Mouse (Mus musculus): ENCODE data around the gene Clp1. TPM values are rescaled to one million over a fixed set of nuclear protein-coding genes. Genes with fewer than 3 reads are reported as not detected.

The Clp1 gene
- 8.7 and 13.1 TPM in 2 replicates for polyA plus RNA-seq (2012; rRNA removed; ENCODE audit: low replicate concordance)

GRCm38 (mm10) chr2:84727172-84727858, at the start of gene Clp1:
Gene Clp1 (minus strand): TSS chr2:84727350.

GRCm38 (mm10) chr2:84775241-84775640, 48.1 kb upstream of the Clp1 start, which contains the start of gene Serping1:
Gene Serping1 (minus strand): TSS chr2:84775444.

GRCm38 (mm10) chr2:84743561-84743960, 16.4 kb upstream of the Clp1 start, which contains the start of gene Gm19426:
Gene Gm19426 (minus strand): TSS chr2:84743655.

GRCm38 (mm10) chr2:84733579-84734300, 6.6 kb upstream of the Clp1 start, which contains the start of gene Ypel4:
Gene Ypel4 (plus strand): TSS chr2:84734058.

GRCm38 (mm10) chr2:84714811-84715561, 12.2 kb downstream of the Clp1 start, which contains the start of gene Zdhhc5:
Gene Zdhhc5 (minus strand): TSS chr2:84715180.

GRCm38 (mm10) chr2:84679016-84679415, 48.1 kb downstream of the Clp1 start, which contains the start of gene Tmx2:
Gene Tmx2 (minus strand): TSS chr2:84679140.

GRCm38 (mm10) chr2:84677968-84678880, 48.9 kb downstream of the Clp1 start, which contains the start of the genes Gm28635 and Med19:
Gene Gm28635 (minus strand): TSS chr2:84678041.
Gene Med19 (plus strand): TSS chr2:84678402.

Other genes starting within 250 kb of the Clp1 start
- 27.4 and 52.9 TPM in 2 replicates for gene Ctnnd1, start 76.6 kb downstream of the Clp1 start, polyA plus RNA-seq (2012; rRNA removed; ENCODE audit: low replicate concordance)
- gene Btbd18, start 68.3 kb downstream of the Clp1 start, polyA plus RNA-seq (2012; rRNA removed; ENCODE audit: low replicate concordance): not detected in 2 replicates
- gene Selenoh, start 56.6 kb downstream of the Clp1 start, polyA plus RNA-seq (2012; rRNA removed; ENCODE audit: low replicate concordance): 29.8 and 68.7 TPM in 2 replicates
- not detected in 2 replicates for gene Gm28635, start 49.3 kb downstream of the Clp1 start, polyA plus RNA-seq (2012; rRNA removed; ENCODE audit: low replicate concordance)
- gene Med19, start 48.9 kb downstream of the Clp1 start, polyA plus RNA-seq (2012; rRNA removed; ENCODE audit: low replicate concordance): 8.2 and 8.9 TPM in 2 replicates
- gene Tmx2, start 48.2 kb downstream of the Clp1 start, polyA plus RNA-seq (2012; rRNA removed; ENCODE audit: low replicate concordance): 50.7 and 78.8 TPM in 2 replicates
- gene Zdhhc5, start 12.2 kb downstream of the Clp1 start, polyA plus RNA-seq (2012; rRNA removed; ENCODE audit: low replicate concordance): 40.8 and 51.4 TPM in 2 replicates
- 9.9 and 12.8 TPM in 2 replicates for gene Ypel4, start 6.7 kb upstream of the Clp1 start, polyA plus RNA-seq (2012; rRNA removed; ENCODE audit: low replicate concordance)
- gene Gm19426, start 16.3 kb upstream of the Clp1 start, polyA plus RNA-seq (2012; rRNA removed; ENCODE audit: low replicate concordance): 2.1 and 3.1 TPM in 2 replicates
- gene Serping1, start 48.1 kb upstream of the Clp1 start, polyA plus RNA-seq (2012; rRNA removed; ENCODE audit: low replicate concordance): 611 and 890 TPM in 2 replicates
- 26.8 and 39.4 TPM in 2 replicates for gene Ube2l6, start 71.5 kb upstream of the Clp1 start, polyA plus RNA-seq (2012; rRNA removed; ENCODE audit: low replicate concordance)
- gene Smtnl1, start 95.3 kb upstream of the Clp1 start, polyA plus RNA-seq (2012; rRNA removed; ENCODE audit: low replicate concordance): 8.6 TPM in 1 of 2 replicates, not detected in the other
- 22.0 and 45.6 TPM in 2 replicates for gene Timm10, start 99.6 kb upstream of the Clp1 start, polyA plus RNA-seq (2012; rRNA removed; ENCODE audit: low replicate concordance)
- gene Slc43a1, start 111.5 kb upstream of the Clp1 start, polyA plus RNA-seq (2012; rRNA removed; ENCODE audit: low replicate concordance): 51.6 and 66.7 TPM in 2 replicates
- 11.3 and 38.0 TPM in 2 replicates for gene Rtn4rl2, start 159.4 kb upstream of the Clp1 start, polyA plus RNA-seq (2012; rRNA removed; ENCODE audit: low replicate concordance)
- gene Slc43a3, start 209.2 kb upstream of the Clp1 start, polyA plus RNA-seq (2012; rRNA removed; ENCODE audit: low replicate concordance): 51.9 and 120 TPM in 2 replicates

Data from mammary gland, adult 2 months (tissue).